Mouse (Mus musculus): ENCODE data around the gene Ank3.

DNA sequence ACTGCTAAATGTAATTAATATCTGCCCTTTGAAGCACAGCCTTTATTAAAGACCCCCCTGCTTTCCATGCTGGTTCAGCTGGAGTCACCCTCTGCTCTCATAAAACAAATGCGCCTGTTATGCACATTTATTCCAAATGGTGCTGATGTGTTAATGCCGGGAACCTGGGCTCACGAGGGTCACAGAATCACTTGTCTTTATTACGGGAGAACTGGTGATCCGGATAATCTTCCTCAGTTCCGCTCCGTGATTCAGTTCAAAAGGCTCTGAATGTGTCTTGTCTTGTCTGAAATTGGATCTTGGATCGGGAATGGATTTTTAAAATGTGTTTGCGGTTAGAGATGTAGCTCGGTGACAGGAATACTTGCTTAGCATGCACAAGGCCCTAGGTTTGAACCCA lies 321.9 kb downstream of the Ank3 start:
- TF ChIP-seq CTCF (conservative IDR thresholded peaks at IDR 0.05; ENCODE audit: low read length) (no peak), POU5F1 (IDR thresholded peaks at IDR 0.05; ENCODE audit: borderline replicate concordance, low read length) (no peak)

Measured in E14TG2a.4 (cell line).